Mouse (Mus musculus): ENCODE results near the gene Celsr2.
A peak's percentile ranks its signal among the peaks of the same experiment; 100 is the strongest.

Celsr2 gene

GRCm38 (mm10) chr3:108414857-108415830 is at the start of gene Celsr2:
Gene Celsr2, minus strand, starts transcription at chr3:108415552.
- peak; percentile 18 for DNase-seq

GRCm38 (mm10) chr3:108458866-108459265 is 43.5 kb upstream of the Celsr2 start:
- peak; percentile 39 for DNase-seq

- DNase-seq: no peak
Observed at GRCm38 (mm10) chr3:108458380-108458779, 43.0 kb upstream of the Celsr2 start.

- DNase-seq: no peak
Observed at GRCm38 (mm10) chr3:108454172-108454571, 38.8 kb upstream of the Celsr2 start.

- no peak for DNase-seq
Observed at GRCm38 (mm10) chr3:108451969-108452368, 36.6 kb upstream of the Celsr2 start.

GRCm38 (mm10) chr3:108445366-108445705 is 30.0 kb upstream of the Celsr2 start:
- DNase-seq: no peak

GRCm38 (mm10) chr3:108444698-108445365 is 29.5 kb upstream of the Celsr2 start, which contains the start of gene Sars:
Gene Sars, minus strand, starts transcription at chr3:108445209.
- DNase-seq: peak; percentile 95

GRCm38 (mm10) chr3:108444029-108444428 is 28.7 kb upstream of the Celsr2 start:
- peak; percentile 47 for DNase-seq

GRCm38 (mm10) chr3:108436380-108436714 is 21.0 kb upstream of the Celsr2 start:
- DNase-seq: no peak

GRCm38 (mm10) chr3:108435701-108436379 is 20.5 kb upstream of the Celsr2 start:
- DNase-seq: no peak

GRCm38 (mm10) chr3:108433881-108434495 is 18.6 kb upstream of the Celsr2 start:
- DNase-seq: no peak

- DNase-seq: no peak
Observed at GRCm38 (mm10) chr3:108433188-108433880, 18.0 kb upstream of the Celsr2 start.

- no peak for DNase-seq
Observed at GRCm38 (mm10) chr3:108432542-108433187, 17.3 kb upstream of the Celsr2 start.

GRCm38 (mm10) chr3:108425624-108426018 is 10.3 kb upstream of the Celsr2 start:
- no peak for DNase-seq

GRCm38 (mm10) chr3:108424944-108425623 is 9.7 kb upstream of the Celsr2 start:
- no peak for DNase-seq

- peak; percentile 44 for DNase-seq
Observed at GRCm38 (mm10) chr3:108423844-108424801, 8.8 kb upstream of the Celsr2 start.

- DNase-seq: no peak
Observed at GRCm38 (mm10) chr3:108423006-108423405, 7.7 kb upstream of the Celsr2 start.

GRCm38 (mm10) chr3:108415831-108416223 is 475 bp upstream of the Celsr2 start:
- DNase-seq: peak; percentile 77

- no peak for DNase-seq
Observed at GRCm38 (mm10) chr3:108413634-108414360, 1.6 kb downstream of the Celsr2 start.
